Mouse (Mus musculus): ENCODE results near the gene Copz2. TPM values are rescaled to one million over a fixed set of nuclear protein-coding genes. Genes with fewer than 3 reads are reported as not detected.

The Copz2 gene
- polyA plus RNA-seq, 1 experiment: 39.7 TPM

DNA sequence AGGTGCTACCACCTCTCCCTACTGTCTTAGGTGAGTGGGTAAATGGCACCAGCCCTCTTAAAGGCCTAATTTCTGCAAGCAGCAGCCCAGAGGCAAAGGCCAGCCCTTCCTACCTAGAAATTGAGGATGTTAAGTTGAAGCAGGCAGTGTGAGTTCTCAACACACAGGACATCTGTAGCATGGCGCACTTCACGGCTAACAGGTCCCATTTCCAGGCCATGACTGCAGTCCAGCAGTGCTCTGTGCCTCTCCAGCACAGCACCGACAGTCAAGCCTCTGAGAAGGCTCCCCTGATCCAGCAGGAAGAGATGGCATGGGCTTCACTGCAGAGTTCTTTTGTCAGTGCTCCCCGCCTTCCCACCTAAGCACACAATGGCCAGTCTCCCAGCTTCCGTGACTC is 32.7 kb upstream of the Copz2 start:
- no peak overlapping the region for H3K4me3 ChIP-seq (replicated peaks; ENCODE audit: extremely low read depth, low read depth, low read length)
- WGBS: 86% methylated on average over 5 of the region's 5 CpGs
- TF ChIP-seq CTCF (IDR thresholded peaks at IDR 0.05; ENCODE audit: insufficient read depth, low read length) (no peak), POLR2A (IDR thresholded peaks at IDR 0.05; ENCODE audit: borderline replicate concordance, extremely low read depth, low read depth, low read length) (no peak)
- H3K4me1 ChIP-seq (ENCODE audit: control insufficient read depth, insufficient read depth, low read length): no peaks in the 10 kb centered on the region; the same call in 1 of the 2 replicates
- DNase-seq: no peak

DNA sequence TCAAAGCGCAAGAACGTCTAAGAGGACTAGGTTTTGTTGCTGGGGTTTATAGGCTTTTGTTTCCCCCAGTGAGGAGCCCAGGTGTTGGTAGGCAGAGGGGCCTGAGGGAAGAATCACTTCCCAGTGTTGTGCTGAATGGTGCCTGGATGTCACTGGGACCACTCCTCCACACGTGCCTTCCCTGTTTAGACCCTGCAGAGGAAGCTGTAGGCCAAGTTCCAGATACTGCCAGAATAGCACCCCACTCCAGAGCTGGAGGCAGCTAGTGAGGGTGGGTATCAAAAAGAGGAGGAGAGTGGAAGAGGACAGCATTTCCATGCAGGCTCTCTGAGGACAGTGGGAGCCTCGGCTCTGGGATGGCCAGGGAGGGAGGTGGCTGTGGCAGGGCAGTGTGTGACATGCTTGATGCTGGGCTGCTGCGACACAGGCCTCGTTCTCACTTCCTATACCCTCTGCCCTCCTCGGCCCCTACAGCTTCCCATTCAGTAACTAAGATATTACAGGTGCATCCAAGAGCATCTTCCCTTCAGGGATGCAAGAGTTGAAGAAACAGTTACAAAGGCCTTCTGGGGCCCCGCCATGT is 31.5 kb upstream of the Copz2 start:
- Histone ChIP-seq H3K4me1 (ENCODE audit: control insufficient read depth, insufficient read depth, low read length) (peaks cover 6% of the 10 kb centered on the region), H3K4me3 (replicated peaks; ENCODE audit: extremely low read depth, low read depth, low read length) (no peak overlapping the region)
- TF ChIP-seq CTCF (IDR thresholded peaks at IDR 0.05; ENCODE audit: insufficient read depth, low read length) (no peak), POLR2A (IDR thresholded peaks at IDR 0.05; ENCODE audit: borderline replicate concordance, extremely low read depth, low read depth, low read length) (no peak)
- WGBS: 78% methylated on average over 8 of the region's 8 CpGs
- DNase-seq: no peak

DNA sequence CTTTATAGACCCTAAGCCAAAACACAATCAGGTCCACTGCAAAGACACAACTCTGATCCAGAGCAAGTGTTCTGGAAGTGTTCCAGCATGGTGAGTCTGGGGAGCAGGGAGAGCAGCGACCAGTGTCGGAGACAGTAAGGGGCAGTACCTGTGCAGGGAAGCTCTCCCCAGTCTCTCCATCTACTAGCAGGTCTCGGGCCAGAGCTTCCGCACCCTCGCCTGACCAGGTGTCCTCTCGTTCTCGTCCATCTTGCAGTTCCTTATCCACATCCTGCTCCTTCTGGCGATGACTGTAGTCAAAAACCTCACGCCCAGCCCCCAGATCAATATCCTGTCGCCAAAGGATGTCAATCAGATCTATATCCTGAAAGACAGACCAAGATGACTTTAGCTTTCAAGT is 27.7 kb upstream of the Copz2 start:
- Histone ChIP-seq H3K4me1 (ENCODE audit: control insufficient read depth, insufficient read depth, low read length) (peaks cover 28% of the 10 kb centered on the region), H3K4me3 (replicated peaks; ENCODE audit: extremely low read depth, low read depth, low read length) (no peak overlapping the region)
- WGBS: 82% methylated on average over 10 of the region's 10 CpGs
- DNase-seq: no peak
- TF ChIP-seq POLR2A (IDR thresholded peaks at IDR 0.05; ENCODE audit: borderline replicate concordance, extremely low read depth, low read depth, low read length) (no peak), CTCF (IDR thresholded peaks at IDR 0.05; ENCODE audit: insufficient read depth, low read length) (no peak)

DNA sequence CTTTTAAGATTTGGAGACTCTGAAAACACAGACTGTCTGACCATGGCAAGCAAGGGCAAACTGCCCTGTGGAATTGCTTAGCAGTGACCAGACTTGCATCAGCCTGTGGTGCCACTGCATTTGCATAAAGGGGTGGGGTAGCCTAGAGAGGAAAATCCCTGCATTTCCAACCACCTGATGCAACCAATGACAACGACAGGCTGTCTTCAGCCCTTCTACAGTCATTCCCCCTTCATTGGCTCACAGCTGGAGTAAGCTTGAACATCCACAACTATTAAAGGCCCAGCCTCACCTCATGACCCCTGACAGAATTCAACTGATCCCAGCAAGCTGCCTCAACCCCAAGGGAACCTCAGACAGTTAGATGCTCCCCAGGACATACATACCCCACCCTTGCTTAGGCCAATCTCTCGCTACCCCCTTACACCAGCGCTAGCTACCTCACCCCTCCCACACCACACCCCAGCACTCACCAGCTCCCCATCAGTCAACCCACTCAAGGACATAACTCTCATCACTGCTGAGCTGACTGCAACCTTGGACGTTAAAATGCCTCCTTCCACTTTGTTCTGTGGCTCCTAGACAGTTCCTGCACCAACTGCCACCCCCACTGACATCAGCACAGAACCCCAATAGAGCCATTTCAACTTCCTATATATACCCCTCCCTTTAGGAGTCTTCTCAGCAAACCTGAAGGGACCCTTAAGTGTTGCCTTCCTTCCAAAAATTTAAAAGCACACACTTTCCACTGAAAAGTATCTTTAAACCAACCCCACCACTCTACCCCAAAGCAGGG is 26.8 kb upstream of the Copz2 start:
- no peak overlapping the region for H3K4me3 ChIP-seq (replicated peaks; ENCODE audit: extremely low read depth, low read depth, low read length)
- H3K4me1 ChIP-seq (ENCODE audit: control insufficient read depth, insufficient read depth, low read length): peaks cover 33% of the 10 kb centered on the region
- 27% methylated on average over 4 of the region's 4 CpGs for WGBS
- no peak for DNase-seq
- TF ChIP-seq POLR2A (IDR thresholded peaks at IDR 0.05; ENCODE audit: borderline replicate concordance, extremely low read depth, low read depth, low read length): no peak
- TF ChIP-seq CTCF (IDR thresholded peaks at IDR 0.05; ENCODE audit: insufficient read depth, low read length): no peak

DNA sequence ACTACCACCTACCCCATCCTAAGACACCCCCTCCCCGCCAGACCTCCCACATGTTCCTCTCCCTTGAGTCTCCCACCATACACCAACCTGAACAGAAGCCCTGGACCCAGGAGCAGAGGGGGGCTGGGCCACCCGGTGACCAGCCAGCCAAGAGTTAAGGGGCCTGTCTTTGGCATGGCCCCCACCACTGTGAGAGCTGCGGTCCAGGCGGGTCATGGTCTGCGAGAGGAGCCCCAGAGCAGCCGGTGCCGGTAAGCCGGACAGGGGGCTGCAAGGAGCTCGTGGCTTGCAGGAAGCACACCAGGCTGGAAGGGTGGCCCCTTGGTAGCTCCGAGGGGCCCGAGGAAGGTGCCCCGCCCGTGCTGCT is 26.2 kb upstream of the Copz2 start:
- Histone ChIP-seq H3K4me1 (ENCODE audit: control insufficient read depth, insufficient read depth, low read length) (peaks cover 37% of the 10 kb centered on the region), H3K4me3 (replicated peaks; ENCODE audit: extremely low read depth, low read depth, low read length) (no peak overlapping the region)
- 12% methylated on average over 13 of the region's 13 CpGs for WGBS
- TF ChIP-seq CTCF (IDR thresholded peaks at IDR 0.05; ENCODE audit: insufficient read depth, low read length) (no peak), POLR2A (IDR thresholded peaks at IDR 0.05; ENCODE audit: borderline replicate concordance, extremely low read depth, low read depth, low read length) (no peak)
- no peak for DNase-seq

DNA sequence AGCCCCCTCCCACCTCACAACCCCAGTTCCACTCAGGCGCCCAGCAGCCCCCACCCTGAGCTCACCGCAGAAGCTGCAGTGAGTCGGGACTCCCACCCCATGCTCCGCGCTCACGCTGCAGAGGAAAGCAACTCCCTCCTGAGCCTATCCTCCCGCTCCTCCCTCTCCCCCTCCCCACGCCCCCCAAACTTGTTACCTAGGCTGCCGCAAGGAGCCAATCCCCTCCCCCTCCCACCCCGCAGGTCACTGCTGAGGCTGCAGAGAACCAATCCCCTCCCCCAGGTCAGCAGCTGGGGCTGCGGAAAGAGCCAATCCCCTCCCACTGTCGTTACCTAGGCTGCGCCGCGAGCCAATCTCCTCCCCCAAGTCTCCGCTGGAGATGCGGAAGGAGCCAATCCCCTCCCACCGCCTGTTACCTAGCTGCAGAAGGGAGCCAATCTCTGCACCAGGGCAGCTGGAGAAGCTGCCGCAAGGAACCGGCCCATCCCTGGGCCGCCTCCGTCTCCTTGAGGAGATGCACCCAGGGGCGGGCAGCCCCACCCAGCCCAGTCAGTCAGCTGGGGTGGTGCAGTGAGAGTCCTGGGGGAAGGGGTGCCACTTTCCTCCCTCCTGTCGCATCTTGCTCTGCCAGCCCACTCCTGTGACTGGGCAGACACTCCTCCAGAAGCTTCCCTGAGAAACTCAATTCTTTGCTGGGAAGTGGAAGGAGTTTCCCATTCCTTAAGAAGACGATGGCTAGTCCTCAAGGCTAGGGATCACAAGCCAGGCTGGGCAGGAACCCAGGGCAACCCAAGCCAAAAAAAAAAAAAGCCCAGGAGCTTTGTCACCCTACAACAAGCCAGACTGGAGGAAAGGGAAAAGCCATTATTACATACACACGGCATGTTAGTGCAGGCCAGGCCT is 25.5 kb upstream of the Copz2 start:
- H3K4me3 ChIP-seq (replicated peaks; ENCODE audit: extremely low read depth, low read depth, low read length): peak overlapping the region; percentile 42
- WGBS: under 1% methylated on average over 26 of the region's 26 CpGs
- peak; percentile 81 for DNase-seq
- peaks cover 37% of the 10 kb centered on the region for H3K4me1 ChIP-seq (ENCODE audit: control insufficient read depth, insufficient read depth, low read length)
- TF ChIP-seq CTCF (IDR thresholded peaks at IDR 0.05; ENCODE audit: insufficient read depth, low read length) (no peak), POLR2A (IDR thresholded peaks at IDR 0.05; ENCODE audit: borderline replicate concordance, extremely low read depth, low read depth, low read length) (no peak)

DNA sequence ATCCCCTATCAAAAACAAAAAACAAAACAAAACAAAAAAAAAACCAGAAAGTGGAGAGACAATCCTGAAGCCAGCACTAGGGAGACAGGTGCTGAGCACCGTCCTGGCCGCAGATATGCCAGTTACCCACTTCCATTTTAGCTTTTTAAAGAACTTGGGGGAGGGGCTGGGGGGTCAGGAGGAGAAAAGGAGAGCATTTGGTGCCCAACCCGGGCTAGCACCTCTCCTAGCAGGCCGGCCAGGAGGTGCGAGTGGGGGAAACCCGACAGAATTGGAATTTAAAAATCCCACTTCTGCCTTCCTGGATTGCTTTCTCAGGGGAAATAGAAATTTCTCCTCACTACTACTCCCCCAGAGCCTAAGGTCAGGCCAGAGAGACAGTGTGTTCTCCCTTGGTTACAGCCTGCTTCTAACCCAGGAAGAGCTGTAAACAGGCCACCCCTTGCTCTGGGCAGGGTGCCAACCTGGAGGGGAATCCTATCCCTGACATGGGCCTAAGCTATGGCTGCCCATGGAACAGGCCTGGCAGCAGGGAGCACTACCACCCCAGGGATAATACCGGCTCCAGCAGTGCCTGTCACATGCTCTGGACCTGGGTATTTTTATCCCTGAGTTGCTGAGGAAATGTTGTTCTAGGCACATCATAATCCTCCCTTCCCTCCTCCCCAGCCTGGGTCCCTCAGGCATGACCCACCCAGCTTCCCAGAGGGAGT is 24.7 kb upstream of the Copz2 start:
- TF ChIP-seq CTCF (IDR thresholded peaks at IDR 0.05; ENCODE audit: insufficient read depth, low read length) (no peak), POLR2A (IDR thresholded peaks at IDR 0.05; ENCODE audit: borderline replicate concordance, extremely low read depth, low read depth, low read length) (no peak)
- WGBS: 14% methylated on average over 7 of the region's 7 CpGs
- peaks cover 37% of the 10 kb centered on the region for H3K4me1 ChIP-seq (ENCODE audit: control insufficient read depth, insufficient read depth, low read length)
- no peak for DNase-seq
- no peak overlapping the region for H3K4me3 ChIP-seq (replicated peaks; ENCODE audit: extremely low read depth, low read depth, low read length)

DNA sequence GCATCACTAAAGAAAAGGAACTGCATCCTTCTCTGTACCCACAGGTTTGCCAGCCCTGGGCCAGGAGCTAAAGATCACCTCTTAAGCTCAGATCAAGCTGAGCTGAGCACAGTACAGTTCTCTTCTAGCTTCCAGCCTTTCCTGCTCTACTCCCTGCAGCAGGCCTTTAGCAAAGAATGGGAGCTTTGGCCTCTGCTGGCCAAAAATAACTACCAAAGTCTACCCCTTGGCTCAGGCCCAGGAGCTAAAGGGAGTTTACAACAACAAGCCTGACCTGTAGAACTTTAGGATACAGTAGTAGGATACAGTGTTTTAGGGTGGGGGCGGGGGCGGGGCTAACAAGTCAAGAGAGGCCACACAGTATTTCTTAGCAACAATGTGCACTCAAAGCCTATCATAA is 23.2 kb upstream of the Copz2 start:
- H3K4me3 ChIP-seq (replicated peaks; ENCODE audit: extremely low read depth, low read depth, low read length): no peak overlapping the region

DNA sequence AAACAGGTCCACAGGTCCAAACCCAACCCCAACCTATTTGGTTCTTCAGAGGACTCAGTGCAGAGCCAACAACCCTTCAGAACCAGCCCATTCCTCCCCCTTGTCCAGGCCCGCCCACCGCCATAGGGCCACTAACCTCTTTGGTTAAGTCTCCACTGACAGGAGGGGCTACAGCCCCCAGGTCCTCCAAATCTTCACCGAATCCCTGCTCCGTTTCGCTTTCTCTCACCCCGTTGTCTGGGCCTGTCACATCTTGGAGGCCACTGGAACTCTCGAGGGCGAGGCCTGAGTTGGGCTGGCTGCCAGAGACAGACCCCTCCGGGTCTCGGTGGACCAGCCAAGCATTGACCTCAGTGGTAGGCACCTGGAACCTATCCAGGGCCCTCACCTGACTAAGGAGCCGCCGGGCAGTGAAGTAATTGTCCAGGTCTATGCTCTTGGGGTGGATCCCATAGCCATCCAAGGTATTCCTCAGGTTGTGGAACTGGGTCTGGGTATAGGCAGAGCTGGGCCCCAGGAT is 22.5 kb upstream of the Copz2 start:
- WGBS: 45% methylated on average over 12 of the region's 12 CpGs

More for the DNA sequence above, 23.2 kb upstream of the Copz2 start:
- WGBS: 59% methylated on average over 2 of the region's 2 CpGs
- no peak for DNase-seq
- H3K4me1 ChIP-seq (ENCODE audit: control insufficient read depth, insufficient read depth, low read length): peaks cover 40% of the 10 kb centered on the region
- TF ChIP-seq POLR2A (IDR thresholded peaks at IDR 0.05; ENCODE audit: borderline replicate concordance, extremely low read depth, low read depth, low read length): no peak
- no peak for TF ChIP-seq CTCF (IDR thresholded peaks at IDR 0.05; ENCODE audit: insufficient read depth, low read length)

More for the DNA sequence above, 22.5 kb upstream of the Copz2 start:
- Histone ChIP-seq H3K4me3 (replicated peaks; ENCODE audit: extremely low read depth, low read depth, low read length) (no peak overlapping the region), H3K4me1 (ENCODE audit: control insufficient read depth, insufficient read depth, low read length) (peaks cover 40% of the 10 kb centered on the region)
- TF ChIP-seq POLR2A (IDR thresholded peaks at IDR 0.05; ENCODE audit: borderline replicate concordance, extremely low read depth, low read depth, low read length): no peak
- no peak for DNase-seq
